In genomic region chr1:171293906-171294297, GRCm38 (mm10) we compare ENCODE assay signal across 8 mouse cellular contexts. TPM values are rescaled to one million over a fixed set of nuclear protein-coding genes. Genes with fewer than 3 reads are reported as not detected.
DNase-seq lines count a peak whose midpoint lies in the region; ATAC-seq and TF ChIP-seq lines count a peak whose summit lies in the region.

No protein-coding gene starts in this region.

- intact Hi-C loops in heart, postnatal 25 days (cut with DNase I) = loop anchor here (2.0 kb wide), 1 partner anchor 35 kb away; the partner anchor contains the start of gene Dedd

- no peak for ATAC-seq in embryonic facial prominence, embryonic 15.5 days (ENCODE audit: insufficient number of reproducible peaks, low FRiP score, low TSS enrichment, low read depth)
- no peak for ATAC-seq in liver, embryonic 11.5 days (replicated peaks; ENCODE audit: low FRiP score)

- H3K4me3 ChIP-seq in heart, embryonic 10.5 days = peak overlapping the region; percentile 76
- peak overlapping the region; percentile 80 for H3K4me3 ChIP-seq in C2C12 (ENCODE audit: insufficient read depth, poor library complexity, severe bottlenecking)
- H3K4me3 ChIP-seq in embryonic facial prominence, embryonic 15.5 days (replicated peaks) = peak overlapping the region; percentile 68
- H3K4me3 ChIP-seq in liver, embryonic 11.5 days (ENCODE audit: low read depth, low read length) = peak overlapping the region; percentile 70

- peak overlapping the region; percentile 98 for H3ac ChIP-seq in C2C12 (ENCODE audit: control insufficient read depth, insufficient read length, low read depth)

- H3K27me3 ChIP-seq in heart, embryonic 10.5 days (ENCODE audit: insufficient read depth, poor library complexity, severe bottlenecking) = peaks cover 18% of the 10 kb centered on the region
- H3K27me3 ChIP-seq in C2C12 (ENCODE audit: control insufficient read depth, insufficient read depth, insufficient read length) = no peaks in the 10 kb centered on the region
- H3K27me3 ChIP-seq in embryonic facial prominence, embryonic 15.5 days = peaks cover 18% of the 10 kb centered on the region
- 0 out of 2 replicates have a peak, but pooled peaks cover 3% of the 10 kb centered on the region for H3K27me3 ChIP-seq in liver, embryonic 11.5 days (replicated peaks; ENCODE audit: control insufficient read depth, insufficient read depth, low read length)

- peak overlapping the region; percentile 99 for H3K27ac ChIP-seq in heart, embryonic 10.5 days
- H3K27ac ChIP-seq in embryonic facial prominence, embryonic 15.5 days (replicated peaks) = peak overlapping the region; percentile 95
- peak overlapping the region; percentile 90 for H3K27ac ChIP-seq in liver, embryonic 11.5 days (ENCODE audit: low read depth, low read length)

- H3K4me1 ChIP-seq in heart, embryonic 10.5 days = peaks cover 8% of the 10 kb centered on the region; the same call in 1 of the 2 replicates
- peaks cover 19% of the 10 kb centered on the region for H3K4me1 ChIP-seq in embryonic facial prominence, embryonic 15.5 days
- H3K4me1 ChIP-seq in liver, embryonic 11.5 days (replicated peaks; ENCODE audit: control insufficient read depth, insufficient read depth, low read length) = peaks cover 3% of the 10 kb centered on the region; the same call in 1 of the 2 replicates

- DNase-seq in heart, embryonic 10.5 days (ENCODE audit: low spot score) = no peak
- DNase-seq in heart, postnatal 25 days (ENCODE audit: low spot score) = no peak
- no peak for DNase-seq in liver, embryonic 11.5 days (ENCODE audit: low spot score)
- no peak for DNase-seq in urinary bladder, postnatal 36 days (ENCODE audit: low spot score in 2 of 2)
- DNase-seq in spleen, adult 18-20 months = no peak
- no peak for DNase-seq in retina, embryonic 14.5 days (ENCODE audit: low spot score)

- no peak for TF ChIP-seq CTCF in C2C12 (IDR thresholded peaks at IDR 0.05; ENCODE audit: control insufficient read depth, insufficient read depth, insufficient read length)

- peaks cover 11% of the 10 kb centered on the region for H3K79me3 ChIP-seq in C2C12 (ENCODE audit: low read depth)

- 47% methylated on average over 5 of the region's 5 CpGs for WGBS in heart, embryonic 10.5 days
- WGBS in embryonic facial prominence, embryonic 15.5 days = 34% methylated on average over 5 of the region's 5 CpGs
- 36% methylated on average over 5 of the region's 5 CpGs for WGBS in liver, embryonic 11.5 days

- H3K36me3 ChIP-seq in heart, embryonic 10.5 days = peaks cover 25% of the 10 kb centered on the region
- H3K36me3 ChIP-seq in C2C12 (ENCODE audit: control insufficient read depth, insufficient read depth) = peaks cover 8% of the 10 kb centered on the region
- peaks cover 11% of the 10 kb centered on the region; the same call in 1 of the 2 replicates for H3K36me3 ChIP-seq in embryonic facial prominence, embryonic 15.5 days
- H3K36me3 ChIP-seq in liver, embryonic 11.5 days (ENCODE audit: control insufficient read depth, insufficient read depth, low read length) = peaks cover 5% of the 10 kb centered on the region; the same call in 1 of the 2 replicates

- H3K9me3 ChIP-seq in heart, embryonic 10.5 days = no peaks in the 10 kb centered on the region
- no peaks in the 10 kb centered on the region for H3K9me3 ChIP-seq in embryonic facial prominence, embryonic 15.5 days (replicated peaks)
- no peaks in the 10 kb centered on the region for H3K9me3 ChIP-seq in liver, embryonic 11.5 days (ENCODE audit: control insufficient read depth, low read length)

- peaks cover 42% of the 10 kb centered on the region for H3K79me2 ChIP-seq in C2C12 (ENCODE audit: control insufficient read depth, insufficient read depth)

- peak overlapping the region; percentile 62 for H3K4me2 ChIP-seq in embryonic facial prominence, embryonic 15.5 days (replicated peaks)
- peak overlapping the region; percentile 65 for H3K4me2 ChIP-seq in liver, embryonic 11.5 days

- H3K9ac ChIP-seq in embryonic facial prominence, embryonic 15.5 days = peak overlapping the region; percentile 71
- peak overlapping the region; percentile 92 for H3K9ac ChIP-seq in liver, embryonic 11.5 days (ENCODE audit: low read depth, low read length)

TF ChIP-seq in C2C12, 6 proteins besides CTCF, POLR2A, EP300 and RAD21:
- no peak for TF ChIP-seq USF1 (IDR thresholded peaks at IDR 0.05; ENCODE audit: low read depth)
- no peak for TF ChIP-seq CEBPB (IDR thresholded peaks at IDR 0.05; ENCODE audit: low read depth)
- TF ChIP-seq FOSL1 (IDR thresholded peaks at IDR 0.05; ENCODE audit: insufficient read depth, low read length, poor library complexity, severe bottlenecking) = no peak
- no peak for TF ChIP-seq MYOG (IDR thresholded peaks at IDR 0.05; ENCODE audit: control insufficient read depth, extremely low read depth, insufficient read length)
- TF ChIP-seq MYOD1 (IDR thresholded peaks at IDR 0.05; ENCODE audit: control insufficient read depth, insufficient read length, low read depth) = no peak
- no peak for TF ChIP-seq MAX (IDR thresholded peaks at IDR 0.05)

RNA-seq across cellular contexts. Expression of gene Ufc1, which starts 0.9 kb away (rescaled TPM):
- polyA plus RNA-seq in heart, embryonic 10.5 days (2016; fragmentation: Nextera tagmentation; extraction: Ambion mirVana) = 86.8 and 92.0 TPM in 2 replicates
- 10 to 100 TPM; 80.7 to 81.5 TPM for total RNA-seq in heart, postnatal 25 days (2021)
- 100 TPM for polyA plus RNA-seq in C2C12 (2012; fragmentation: generic; extraction: Trizol)
- polyA plus RNA-seq in embryonic facial prominence, embryonic 15.5 days (2015; fragmentation: Nextera tagmentation; extraction: Ambion mirVana) = 107 and 112 TPM in 2 replicates
- 83.7 TPM in 2 replicates for polyA plus RNA-seq in liver, embryonic 11.5 days (2014; fragmentation: Nextera tagmentation; extraction: Ambion mirVana)

RNA-seq across cellular contexts. Expression of gene Usp21, which starts 6.1 kb away (rescaled TPM):
- 58.5 and 74.8 TPM in 2 replicates for polyA plus RNA-seq in heart, embryonic 10.5 days (2016; fragmentation: Nextera tagmentation; extraction: Ambion mirVana)
- 10 to 100 TPM; 19.7 to 21.3 TPM for total RNA-seq in heart, postnatal 25 days (2021)
- 20.6 TPM for polyA plus RNA-seq in C2C12 (2012; fragmentation: generic; extraction: Trizol)
- 85.1 and 91.1 TPM in 2 replicates for polyA plus RNA-seq in embryonic facial prominence, embryonic 15.5 days (2015; fragmentation: Nextera tagmentation; extraction: Ambion mirVana)
- 51.0 and 53.1 TPM in 2 replicates for polyA plus RNA-seq in liver, embryonic 11.5 days (2014; fragmentation: Nextera tagmentation; extraction: Ambion mirVana)

RNA-seq across cellular contexts. Expression of gene Ppox, which starts 12.9 kb away (rescaled TPM):
- 57.1 and 59.8 TPM in 2 replicates for polyA plus RNA-seq in heart, embryonic 10.5 days (2016; fragmentation: Nextera tagmentation; extraction: Ambion mirVana)
- 10 to 100 TPM; 13.4 to 13.7 TPM for total RNA-seq in heart, postnatal 25 days (2021)
- 9.0 TPM for polyA plus RNA-seq in C2C12 (2012; fragmentation: generic; extraction: Trizol)
- polyA plus RNA-seq in embryonic facial prominence, embryonic 15.5 days (2015; fragmentation: Nextera tagmentation; extraction: Ambion mirVana) = 56.9 and 58.2 TPM in 2 replicates
- polyA plus RNA-seq in liver, embryonic 11.5 days (2014; fragmentation: Nextera tagmentation; extraction: Ambion mirVana) = 131 and 133 TPM in 2 replicates

RNA-seq across cellular contexts. Expression of gene B4galt3, which starts 23.8 kb away (rescaled TPM):
- 53.3 and 62.4 TPM in 2 replicates for polyA plus RNA-seq in heart, embryonic 10.5 days (2016; fragmentation: Nextera tagmentation; extraction: Ambion mirVana)
- 10 to 100 TPM; 16.4 to 17.8 TPM for total RNA-seq in heart, postnatal 25 days (2021)
- polyA plus RNA-seq in C2C12 (2012; fragmentation: generic; extraction: Trizol) = 17.4 TPM
- polyA plus RNA-seq in embryonic facial prominence, embryonic 15.5 days (2015; fragmentation: Nextera tagmentation; extraction: Ambion mirVana) = 75.5 and 86.7 TPM in 2 replicates
- 49.0 and 50.6 TPM in 2 replicates for polyA plus RNA-seq in liver, embryonic 11.5 days (2014; fragmentation: Nextera tagmentation; extraction: Ambion mirVana)

RNA-seq across cellular contexts. Expression of gene Dedd, which starts 35.0 kb away (rescaled TPM):
- polyA plus RNA-seq in heart, embryonic 10.5 days (2016; fragmentation: Nextera tagmentation; extraction: Ambion mirVana) = 40.8 and 43.8 TPM in 2 replicates
- 10 to 100 TPM; 21.9 to 22.2 TPM for total RNA-seq in heart, postnatal 25 days (2021)
- 44.8 TPM for polyA plus RNA-seq in C2C12 (2012; fragmentation: generic; extraction: Trizol)
- polyA plus RNA-seq in embryonic facial prominence, embryonic 15.5 days (2015; fragmentation: Nextera tagmentation; extraction: Ambion mirVana) = 53.2 and 55.1 TPM in 2 replicates
- 34.8 and 37.5 TPM in 2 replicates for polyA plus RNA-seq in liver, embryonic 11.5 days (2014; fragmentation: Nextera tagmentation; extraction: Ambion mirVana)
